Mouse (Mus musculus): ENCODE results near the gene Gpha2. TPM values are rescaled to one million over a fixed set of nuclear protein-coding genes. Genes with fewer than 3 reads are reported as not detected.

Gene Gpha2
- total RNA-seq, 2 experiments from 2014 or later = not detected

DNA sequence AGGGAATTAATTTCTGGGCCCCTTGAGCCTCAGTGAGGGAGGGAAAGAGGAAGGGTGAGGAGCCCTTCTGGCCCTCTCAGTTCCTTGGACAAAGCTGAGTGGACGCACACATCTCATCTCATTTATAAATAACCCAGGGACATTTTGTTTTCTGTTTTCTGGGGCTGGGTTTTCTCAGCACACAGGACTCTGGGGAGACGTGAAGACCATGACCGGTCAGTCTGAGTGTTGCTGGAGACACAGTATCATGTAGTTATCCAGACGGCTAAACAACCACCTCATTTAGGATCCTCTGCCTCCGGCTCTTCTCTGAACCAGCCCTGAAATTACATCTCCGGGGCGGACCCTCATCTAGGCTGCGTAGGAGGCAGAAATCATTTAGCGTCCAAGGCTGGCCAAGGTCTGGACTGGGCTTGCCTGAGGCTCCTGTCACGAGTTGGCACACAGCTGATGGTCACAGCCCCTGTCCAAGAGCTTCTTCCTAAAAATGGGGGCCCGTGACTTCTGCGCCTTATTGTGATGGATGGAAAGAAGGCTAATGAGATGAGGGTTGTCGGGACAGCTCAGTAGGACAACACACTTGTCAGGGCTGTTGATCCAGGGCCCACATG is 47.9 kb downstream of the Gpha2 start:
- DNase-seq = no peak

DNA sequence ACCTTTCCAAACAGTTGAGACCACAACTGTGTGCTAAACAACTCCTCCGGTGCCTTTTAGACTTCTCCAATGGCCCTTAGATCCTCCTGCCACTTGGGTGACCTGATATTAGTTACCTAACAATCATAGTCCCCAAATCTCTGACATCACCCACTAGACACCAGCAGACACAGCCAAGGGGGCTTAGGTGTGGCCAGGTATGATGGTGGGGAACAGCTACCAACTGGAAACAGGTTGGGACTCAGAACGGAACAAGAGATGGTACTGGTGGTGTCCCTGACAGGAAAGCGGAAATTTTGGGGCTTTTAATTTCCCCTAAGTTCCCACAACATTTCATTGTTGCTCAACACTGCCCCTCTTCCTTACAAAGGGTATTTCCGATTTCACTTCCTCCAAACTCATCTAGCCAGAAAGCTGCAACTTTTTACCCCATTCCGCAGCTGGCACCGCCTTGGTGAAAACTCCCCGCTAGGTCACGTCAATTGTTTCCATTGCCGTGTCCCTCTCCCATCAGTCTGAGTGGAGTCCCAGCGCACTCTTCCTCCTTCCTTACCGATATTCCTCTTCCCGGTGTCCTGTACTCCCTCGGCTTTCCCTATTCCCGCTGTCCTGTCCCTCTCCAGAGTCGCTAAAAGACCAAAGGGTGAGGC is 49.7 kb downstream of the Gpha2 start:
- no peak for DNase-seq

DNA sequence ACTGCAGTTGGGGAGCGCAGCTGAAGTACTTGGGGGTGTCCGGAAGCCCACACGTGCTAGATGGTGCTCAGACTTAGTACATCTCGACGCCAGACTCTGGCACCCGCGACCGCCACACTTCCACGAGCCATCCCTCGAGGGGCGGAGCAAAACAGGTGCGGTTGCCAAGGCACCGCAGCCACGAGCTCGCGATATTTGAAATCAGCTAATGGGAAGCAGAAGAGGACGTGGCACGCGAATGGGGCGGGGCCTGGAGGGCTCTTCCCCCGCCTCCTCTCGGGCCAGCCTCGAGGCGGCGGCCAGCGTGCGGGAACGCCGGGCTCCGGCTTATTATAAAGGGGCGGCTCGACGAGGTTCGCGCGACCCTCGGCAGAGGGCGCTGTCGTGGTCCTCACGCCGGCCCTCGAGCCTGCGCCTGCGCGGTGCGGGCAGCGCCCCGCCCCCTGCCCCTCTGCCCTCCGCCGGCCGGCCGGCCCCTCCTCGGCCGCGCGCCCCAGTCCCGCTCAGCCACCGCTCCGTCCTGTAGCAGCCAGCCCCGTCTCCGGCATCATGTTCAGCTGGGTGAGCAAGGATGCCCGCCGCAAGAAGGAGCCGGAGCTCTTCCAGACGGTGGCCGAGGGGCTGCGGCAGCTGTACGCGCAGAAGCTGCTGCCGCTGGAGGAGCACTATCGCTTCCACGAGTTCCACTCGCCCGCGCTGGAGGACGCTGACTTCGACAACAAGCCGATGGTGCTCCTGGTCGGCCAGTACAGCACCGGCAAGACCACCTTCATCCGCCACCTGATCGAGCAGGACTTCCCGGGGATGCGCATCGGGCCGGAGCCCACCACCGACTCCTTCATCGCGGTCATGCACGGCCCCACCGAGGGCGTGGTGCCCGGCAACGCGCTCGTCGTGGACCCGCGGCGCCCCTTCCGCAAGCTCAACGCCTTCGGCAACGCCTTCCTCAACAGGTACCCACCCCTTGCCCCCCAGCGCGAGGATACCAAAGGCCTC is 50.5 kb downstream of the Gpha2 start, which contains the start of gene Ehd1:
Gene Ehd1, plus strand, starts transcription at position 300 of the 996 bp plus-strand sequence.
- peak; percentile 94 to 97 for DNase-seq

Small RNA genes within 50 kb of the gene (microRNA-seq; reads per million reads assigned to microRNA genes)
- gene Mir192 (13.1 to 66.0 reads per million in 2 experiments), gene Mir194-2 (18.2 to 34.9 reads per million in 2 experiments)

Other genes with a start within 250 kb of the Gpha2 start
- not detected for gene Slc22a20, start 240.2 kb upstream of the Gpha2 start, total RNA-seq (2021)
- gene Capn1, start 210.5 kb upstream of the Gpha2 start, total RNA-seq (2021) = 10 to 100 TPM; 20.5 to 26.0 TPM
- 10 to 100 TPM; 46.4 to 52.3 TPM for gene Syvn1, start 179.8 kb upstream of the Gpha2 start, total RNA-seq (2021)
- gene Mrpl49, start 168.6 kb upstream of the Gpha2 start, total RNA-seq (2021) = 10 to 100 TPM; 46.8 to 47.9 TPM
- 100 to 1,000 TPM; 676 to 701 TPM for gene Fau, start 168.5 kb upstream of the Gpha2 start, total RNA-seq (2021)
- gene Znhit2, start 165.2 kb upstream of the Gpha2 start, total RNA-seq (2021) = 10 to 100 TPM; 33.1 to 35.2 TPM
- 10 to 100 TPM; 26.4 to 34.2 TPM for gene Tm7sf2, start 158.0 kb upstream of the Gpha2 start, total RNA-seq (2021)
- 10 to 100 TPM; 85.3 to 88.8 TPM for gene Vps51, start 149.1 kb upstream of the Gpha2 start, total RNA-seq (2021)
- gene Tmem262, start 146.3 kb upstream of the Gpha2 start, total RNA-seq (2021) = not detected
- gene Gm28374, start 144.1 kb upstream of the Gpha2 start, total RNA-seq (2021) = 1 to 10 TPM; 1.5 to 1.6 TPM
- 10 to 100 TPM; 39.6 to 40.3 TPM for gene Zfpl1, start 141.4 kb upstream of the Gpha2 start, total RNA-seq (2021)
- under 1 TPM; 0.17 to 0.43 TPM for gene Cdca5, start 141.4 kb upstream of the Gpha2 start, total RNA-seq (2021)
- not detected for gene AC131692.1, start 132.0 kb upstream of the Gpha2 start, total RNA-seq (2021)
- gene Naaladl1, start 120.6 kb upstream of the Gpha2 start, total RNA-seq (2021) = under 1 TPM in 1 of 2 experiments, not detected in 1; 0.12 TPM
- 10 to 100 TPM; 14.7 to 14.9 TPM for gene Sac3d1, start 107.7 kb upstream of the Gpha2 start, total RNA-seq (2021)
- 10 to 100 TPM; 40.2 to 42.5 TPM for gene Snx15, start 98.1 kb upstream of the Gpha2 start, total RNA-seq (2021)
- under 1 TPM; 0.28 to 0.60 TPM for gene Batf2, start 85.4 kb upstream of the Gpha2 start, total RNA-seq (2021)
- 10 to 100 TPM; 69.1 to 73.2 TPM for gene Arl2, start 84.8 kb upstream of the Gpha2 start, total RNA-seq (2021)
- not detected for gene Majin, start 42.0 kb upstream of the Gpha2 start, total RNA-seq (2021)
- 100 to 1,000 TPM; 135 to 137 TPM for gene Ppp2r5b, start 9.5 kb downstream of the Gpha2 start, total RNA-seq (2021)
- gene Atg2a, start 15.3 kb downstream of the Gpha2 start, total RNA-seq (2021) = 10 to 100 TPM; 31.3 to 34.0 TPM
- 10 to 100 TPM; 72.8 to 82.2 TPM for gene Ehd1, start 50.3 kb downstream of the Gpha2 start, total RNA-seq (2021)
- 1 to 10 TPM; 4.3 to 6.9 TPM for gene Cdc42bpg, start 80.1 kb downstream of the Gpha2 start, total RNA-seq (2021)
- gene Men1, start 108.6 kb downstream of the Gpha2 start, total RNA-seq (2021) = 10 to 100 TPM; 63.3 to 69.8 TPM
- gene Map4k2, start 114.8 kb downstream of the Gpha2 start, total RNA-seq (2021) = 10 to 100 TPM; 74.9 to 87.7 TPM
- 100 to 1,000 TPM; 188 to 222 TPM for gene Sf1, start 137.3 kb downstream of the Gpha2 start, total RNA-seq (2021)
- 10 to 100 TPM; 18.3 to 22.1 TPM for gene Pygm, start 158.0 kb downstream of the Gpha2 start, total RNA-seq (2021)
- gene Rasgrp2, start 173.0 kb downstream of the Gpha2 start, total RNA-seq (2021) = 10 to 100 TPM; 23.8 to 34.5 TPM
- gene Nrxn2, start 192.4 kb downstream of the Gpha2 start, total RNA-seq (2021) = 100 to 1,000 TPM; 399 to 414 TPM

Data from layer of hippocampus, postnatal 36 days (tissue).